Mouse (Mus musculus) midbrain, embryonic 11.5 days (tissue): Measurements from ENCODE around the gene Uqcrc2. TPM values are rescaled to one million over a fixed set of nuclear protein-coding genes. Genes with fewer than 3 reads are reported as not detected.
A peak's percentile ranks its signal among the peaks of the same experiment; 100 is the strongest.

Experiments used
- ATAC-seq: fragments of 200-750 bp; cut with Nextera tagmentation; 2 replicates; pipeline ENCODE4 v1.8.0; 2017; ENCODE audit warnings: moderate TSS enrichment, moderate library complexity; ENCODE audit not compliant: low FRiP score
- DNase-seq: peaks from one replicate; pipeline ENCODE4 v3.0.0; 2015; ENCODE audit warnings: low spot score; ENCODE audit errors: missing footprints
- H3K27ac ChIP-seq: fragments of 300-500 bp; sonication (generic); 2 replicates; pipeline ENCODE4 v1.5.1; 2014; ENCODE audit warnings: low read depth, low read length
- H3K27me3 ChIP-seq: fragments of 300-500 bp; sonication (generic); 2 replicates; pipeline ENCODE4 v1.6.1; 2014; ENCODE audit warnings: mild to moderate bottlenecking, low read length, moderate library complexity, mixed read lengths; ENCODE audit not compliant: control insufficient read depth, insufficient read depth
- H3K36me3 ChIP-seq: fragments of 300-500 bp; sonication (generic); 2 replicates; pipeline ENCODE4 v1.6.1; 2014; ENCODE audit warnings: mild to moderate bottlenecking, low read length, moderate library complexity, mixed read lengths; ENCODE audit not compliant: control insufficient read depth, insufficient read depth
- H3K4me1 ChIP-seq: fragments of 300-500 bp; sonication (generic); 2 replicates; pipeline ENCODE4 v1.6.1; 2014; ENCODE audit warnings: low read length; ENCODE audit not compliant: control insufficient read depth, insufficient read depth
- H3K4me2 ChIP-seq: fragments of 300-500 bp; sonication (generic); 2 replicates; pipeline ENCODE4 v1.6.1; 2014; ENCODE audit warnings: mild to moderate bottlenecking, moderate library complexity
- H3K4me3 ChIP-seq: fragments of 300-500 bp; sonication (generic); 2 replicates; pipeline ENCODE4 v1.5.1; 2014; ENCODE audit warnings: low read depth, low read length
- H3K9ac ChIP-seq: fragments of 300-500 bp; sonication (generic); 2 replicates; pipeline ENCODE4 v1.6.1; 2014; ENCODE audit warnings: low read length
- H3K9me3 ChIP-seq: fragments of 300-500 bp; sonication (generic); 2 replicates; pipeline ENCODE4 v1.6.1; 2016; ENCODE audit warnings: low read length; ENCODE audit not compliant: control insufficient read depth
- WGBS: fragments of 180-500 bp; shearing (Covaris S2); extraction: QIAGEN DNeasy Blood & Tissue Kit; methylation state at CpG from one replicate; pipeline ENCODE4 v1.1.7; 2014; 5-methylcytosine and 5-hydroxymethylcytosine counted together
- polyA plus RNA-seq: library from polyadenylated mRNA; unstranded; fragments of >200 nt; fragmentation: Nextera tagmentation; extraction: Ambion mirVana; gene quantifications from 2 replicates; pipeline ENCODE4 v1.2.1, GENCODE M21; 2014

The Uqcrc2 gene
- polyA plus RNA-seq, 1 experiment from 2014 or later, result 201 TPM

DNA sequence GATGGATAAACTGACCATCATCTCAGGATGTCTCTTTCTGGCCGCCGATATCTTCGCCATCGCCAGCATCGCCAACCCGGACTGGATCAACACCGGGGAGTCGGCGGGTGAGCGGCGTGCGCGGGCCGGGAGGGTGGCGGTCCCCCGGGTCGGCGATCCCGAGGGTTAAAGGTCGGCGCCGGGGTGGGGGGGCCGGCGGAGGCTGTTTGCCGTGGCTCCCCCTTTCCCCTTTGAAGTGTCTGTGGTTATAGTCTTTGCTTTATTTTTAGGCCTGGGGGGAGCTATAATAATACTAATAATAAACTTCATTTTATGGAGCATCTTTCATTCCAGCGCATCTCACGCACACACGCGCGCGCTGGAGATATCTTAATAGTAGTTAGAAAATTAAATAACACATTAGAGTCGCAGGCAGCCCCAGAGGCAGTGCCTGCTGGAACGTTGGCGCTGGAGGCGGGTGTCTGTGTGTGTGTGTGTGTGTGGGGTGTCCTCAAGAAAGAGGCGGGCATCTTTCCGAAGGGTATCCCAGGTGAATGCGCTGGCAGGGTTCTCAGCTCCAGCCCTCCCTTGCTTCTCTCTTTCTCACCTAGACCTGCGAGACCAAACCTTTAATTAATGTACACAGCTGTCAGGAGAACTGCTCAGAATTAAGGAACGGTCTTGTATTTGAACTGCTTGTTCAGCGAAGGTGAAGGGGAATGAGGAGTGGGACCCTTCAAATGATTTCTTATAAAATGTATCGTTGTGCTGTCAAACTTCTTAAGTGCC is 43.0 kb downstream of the Uqcrc2 start:
- Histone ChIP-seq H3K36me3 (no peaks in the 10 kb centered on the region), H3K4me2 (peak overlapping the region; percentile 84), H3K27ac (peak overlapping the region; percentile 57), H3K4me3 (peak overlapping the region; percentile 91), H3K9me3 (no peaks in the 10 kb centered on the region), H3K9ac (peak overlapping the region; percentile 95), H3K4me1 (peaks cover 17% of the 10 kb centered on the region), H3K27me3 (no peaks in the 10 kb centered on the region)
- WGBS, result 3% methylated on average over 42 of the region's 42 CpGs
- DNase-seq (peak; percentile 90), ATAC-seq (peak; percentile 45)

DNA sequence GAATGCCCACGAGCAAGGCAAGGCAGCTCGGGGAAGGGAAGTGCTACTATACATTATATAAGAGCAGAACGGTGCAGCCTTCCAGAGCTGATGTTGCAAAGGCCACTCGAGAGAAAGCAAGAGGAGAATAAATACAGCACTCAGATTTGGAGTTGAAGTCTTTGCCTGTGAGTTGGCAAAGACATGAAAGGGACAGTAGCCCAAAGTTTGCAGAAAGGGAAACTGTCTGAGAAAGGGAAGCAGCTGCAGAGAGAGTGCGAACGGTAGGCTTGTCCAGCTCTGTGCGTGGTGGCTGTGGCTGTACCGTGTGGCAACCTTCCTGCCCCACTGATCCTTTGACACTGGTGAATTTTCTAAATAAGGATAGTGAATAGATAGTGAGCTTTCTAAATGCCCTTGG is 44.0 kb downstream of the Uqcrc2 start:
- ATAC-seq, result no peak
- Histone ChIP-seq H3K9me3 (no peaks in the 10 kb centered on the region), H3K9ac (peak overlapping the region; percentile 24; the same call in 1 of the 2 replicates), H3K36me3 (no peaks in the 10 kb centered on the region), H3K4me2 (peak overlapping the region; percentile 84), H3K27ac (no peak overlapping the region), H3K4me3 (peak overlapping the region; percentile 91), H3K4me1 (peaks cover 17% of the 10 kb centered on the region), H3K27me3 (no peaks in the 10 kb centered on the region)
- peak; percentile 81 for DNase-seq
- 71% methylated on average over 8 of the region's 8 CpGs for WGBS

DNA sequence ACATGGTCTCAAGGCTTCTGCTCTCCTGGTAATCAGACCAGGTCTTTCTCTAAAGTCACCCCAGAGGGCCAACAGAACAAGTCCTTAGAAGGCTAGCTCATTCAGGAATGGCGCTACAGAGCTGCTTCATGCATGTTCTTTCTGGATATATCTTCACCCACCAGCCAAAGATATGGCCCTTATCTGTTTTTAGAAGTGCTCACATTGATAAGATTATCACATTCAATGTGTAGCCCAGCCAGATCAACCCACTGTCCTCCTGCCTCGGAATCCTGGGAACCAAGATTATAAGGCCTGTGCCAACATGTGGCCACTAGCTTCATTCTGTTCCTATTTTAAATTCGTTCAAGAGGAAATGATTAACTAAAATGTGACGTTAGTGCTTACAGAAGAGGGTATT is 47.0 kb downstream of the Uqcrc2 start:
- Histone ChIP-seq H3K4me3 (no peak overlapping the region), H3K36me3 (no peaks in the 10 kb centered on the region), H3K27ac (no peak overlapping the region), H3K4me2 (no peak overlapping the region), H3K9me3 (no peaks in the 10 kb centered on the region), H3K4me1 (peaks cover 11% of the 10 kb centered on the region), H3K9ac (no peak overlapping the region), H3K27me3 (no peaks in the 10 kb centered on the region)
- no peak for ATAC-seq
- peak; percentile 12 for DNase-seq
- WGBS, result 84% methylated on average over 4 of the region's 4 CpGs

DNA sequence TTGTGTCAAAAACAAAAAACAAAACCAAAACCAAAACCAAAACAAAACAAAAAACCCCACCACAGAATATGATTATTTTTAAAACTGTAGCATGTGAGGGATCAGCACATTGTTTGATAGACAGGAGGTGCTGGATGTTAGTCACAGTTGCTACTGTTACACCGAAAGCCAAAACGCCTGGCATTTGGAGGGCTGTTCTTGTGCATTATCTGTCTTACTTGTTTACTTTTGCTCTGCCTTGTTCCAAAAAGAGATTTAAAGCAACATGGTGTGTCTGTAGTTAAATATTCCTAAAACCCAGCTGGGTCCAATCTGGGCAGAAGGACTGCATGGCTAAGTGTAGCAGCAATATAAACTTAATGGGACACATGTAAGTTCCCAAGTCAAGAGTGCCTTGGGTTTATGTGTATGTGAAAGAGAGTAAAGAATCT is 49.8 kb downstream of the Uqcrc2 start:
- 90% methylated on average over 2 of the region's 2 CpGs for WGBS
- peak; percentile 17 for DNase-seq
- no peaks in the 10 kb centered on the region for H3K27me3 ChIP-seq
- no peaks in the 10 kb centered on the region for H3K9me3 ChIP-seq
- H3K4me3 ChIP-seq, result no peak overlapping the region
- H3K4me2 ChIP-seq, result no peak overlapping the region
- no peaks in the 10 kb centered on the region for H3K4me1 ChIP-seq
- H3K27ac ChIP-seq, result no peak overlapping the region
- H3K36me3 ChIP-seq, result no peaks in the 10 kb centered on the region
- H3K9ac ChIP-seq, result no peak overlapping the region
- no peak for ATAC-seq

DNA sequence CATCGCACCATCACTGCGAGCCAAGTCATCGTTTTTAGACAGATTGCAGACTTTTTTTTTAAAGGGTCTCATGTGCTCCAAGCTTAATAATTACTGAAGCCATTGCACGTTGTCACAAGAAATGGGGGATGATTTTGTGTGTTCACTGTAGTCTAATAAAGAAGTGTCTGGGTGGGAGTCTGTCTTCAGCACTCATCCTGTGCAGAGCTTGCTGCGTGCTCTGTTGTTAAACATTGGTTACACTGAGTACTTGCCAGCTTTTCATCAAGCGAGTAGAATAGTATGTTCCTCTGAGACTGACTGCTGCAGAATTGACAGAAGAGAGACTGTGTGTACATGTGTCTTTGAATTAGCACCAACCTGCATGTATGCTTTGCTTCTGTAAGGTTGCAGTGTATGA is 50.3 kb downstream of the Uqcrc2 start:
- H3K4me1 ChIP-seq, result no peaks in the 10 kb centered on the region
- DNase-seq (peak; percentile 35), ATAC-seq (no peak)
- H3K27me3 ChIP-seq, result no peaks in the 10 kb centered on the region
- no peaks in the 10 kb centered on the region for H3K36me3 ChIP-seq
- H3K27ac ChIP-seq, result no peak overlapping the region
- no peak overlapping the region for H3K9ac ChIP-seq
- 91% methylated on average over 6 of the region's 6 CpGs for WGBS
- no peak overlapping the region for H3K4me3 ChIP-seq
- no peak overlapping the region for H3K4me2 ChIP-seq
- no peaks in the 10 kb centered on the region for H3K9me3 ChIP-seq

DNA sequence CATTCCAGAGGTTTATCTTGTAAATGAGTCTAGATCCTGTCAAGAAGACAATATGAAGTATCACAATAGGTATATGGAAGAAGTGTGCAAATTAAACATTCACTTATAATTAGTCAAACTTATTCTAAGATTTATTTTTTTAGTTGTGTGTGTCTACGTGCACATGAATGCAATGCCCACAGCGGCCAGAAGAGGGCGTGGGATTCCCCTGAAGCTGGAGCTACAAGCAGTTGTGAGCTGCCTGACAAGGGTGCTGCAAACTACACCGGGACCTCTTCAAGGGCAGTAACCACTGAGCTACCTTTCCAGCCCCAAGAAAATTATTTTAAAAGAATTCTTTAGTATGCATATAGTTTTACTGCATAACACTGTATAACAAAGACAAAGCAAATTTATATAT is 55.7 kb downstream of the Uqcrc2 start:
- Histone ChIP-seq H3K4me1 (no peaks in the 10 kb centered on the region), H3K9me3 (no peaks in the 10 kb centered on the region), H3K4me3 (no peak overlapping the region), H3K36me3 (0 out of 2 replicates have a peak, but pooled peaks cover 2% of the 10 kb centered on the region), H3K4me2 (no peak overlapping the region), H3K27me3 (no peaks in the 10 kb centered on the region), H3K27ac (no peak overlapping the region), H3K9ac (no peak overlapping the region)
- 65% methylated on average over 4 of the region's 4 CpGs for WGBS
- DNase-seq, result no peak
- no peak for ATAC-seq

DNA sequence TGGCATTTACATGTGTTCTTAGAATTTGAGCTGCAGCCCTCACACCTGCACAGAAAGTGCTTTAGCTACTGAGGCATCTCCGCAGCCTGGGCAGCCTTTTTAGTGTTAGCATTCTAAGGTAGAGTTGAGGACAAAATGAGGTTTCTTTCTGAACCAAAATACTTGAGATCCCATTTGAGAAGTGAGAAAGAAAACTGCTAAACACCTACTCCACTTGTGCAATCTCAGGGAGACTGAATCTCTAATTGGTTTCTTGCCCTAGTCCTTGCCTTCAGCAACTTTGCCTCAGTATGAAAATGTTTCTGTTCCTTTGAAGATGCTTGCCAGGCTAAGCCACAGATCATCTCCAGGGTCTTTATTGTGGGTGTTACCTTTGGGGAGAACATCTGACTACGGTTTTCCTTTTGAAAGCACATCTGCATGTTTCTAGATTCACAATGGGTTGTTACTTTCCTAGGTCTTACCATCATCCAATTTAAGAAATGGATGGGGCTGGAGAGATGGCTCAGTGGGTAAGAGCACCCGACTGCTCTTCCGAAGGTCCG is 58.9 kb downstream of the Uqcrc2 start:
- WGBS, result 96% methylated on average over 5 of the region's 5 CpGs
- Histone ChIP-seq H3K4me2 (no peak overlapping the region), H3K36me3 (0 out of 2 replicates have a peak, but pooled peaks cover 2% of the 10 kb centered on the region), H3K4me3 (no peak overlapping the region), H3K4me1 (no peaks in the 10 kb centered on the region), H3K9me3 (no peaks in the 10 kb centered on the region), H3K27me3 (no peaks in the 10 kb centered on the region), H3K9ac (no peak overlapping the region), H3K27ac (no peak overlapping the region)
- no peak for ATAC-seq
- no peak for DNase-seq

DNA sequence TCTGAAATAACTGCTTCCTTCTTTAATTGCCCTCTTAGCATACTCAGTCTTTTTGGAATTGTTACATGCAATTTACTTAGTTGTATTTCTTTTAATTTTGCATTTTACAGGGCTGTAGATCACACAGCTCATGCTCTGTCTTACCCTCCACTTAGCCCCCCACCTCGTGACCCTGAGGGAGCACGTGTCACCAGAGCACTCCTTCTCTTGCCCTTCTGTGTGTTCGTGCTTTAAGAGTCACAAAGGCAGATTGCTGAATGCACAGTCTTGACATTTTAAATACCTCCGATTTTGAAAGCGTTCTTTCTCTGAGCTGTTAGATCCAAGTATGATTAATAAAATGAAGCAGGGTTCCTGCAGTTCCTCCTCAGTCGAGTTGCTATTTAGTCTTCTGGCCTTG is 60.2 kb downstream of the Uqcrc2 start:
- no peak overlapping the region for H3K27ac ChIP-seq
- no peak overlapping the region for H3K9ac ChIP-seq
- H3K4me1 ChIP-seq, result no peaks in the 10 kb centered on the region
- H3K4me3 ChIP-seq, result no peak overlapping the region
- WGBS, result 36% methylated on average over 6 of the region's 6 CpGs
- DNase-seq (no peak), ATAC-seq (no peak)
- 0 out of 2 replicates have a peak, but pooled peaks cover 2% of the 10 kb centered on the region for H3K36me3 ChIP-seq
- H3K4me2 ChIP-seq, result no peak overlapping the region
- no peaks in the 10 kb centered on the region for H3K27me3 ChIP-seq
- H3K9me3 ChIP-seq, result no peaks in the 10 kb centered on the region

DNA sequence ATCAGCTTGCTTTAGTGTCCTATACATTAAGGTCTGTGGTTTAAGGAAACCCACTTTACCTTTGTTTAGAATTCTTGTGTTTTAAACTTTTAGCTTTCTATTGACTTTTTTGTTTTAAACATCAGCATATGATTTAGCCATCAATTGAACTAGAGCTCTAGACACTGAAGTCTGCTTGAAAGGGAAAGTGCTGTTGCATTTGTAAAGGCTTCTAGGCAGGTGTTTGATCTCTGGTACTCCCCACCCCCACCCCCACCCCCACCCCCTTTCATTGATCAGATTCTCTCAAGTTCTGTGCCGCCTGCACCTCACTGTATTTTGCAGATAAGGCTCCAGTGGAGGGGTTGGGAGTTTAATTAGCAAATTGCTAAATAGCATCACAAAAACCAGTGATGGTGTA is 60.7 kb downstream of the Uqcrc2 start:
- Histone ChIP-seq H3K27me3 (no peaks in the 10 kb centered on the region), H3K9ac (no peak overlapping the region), H3K36me3 (0 out of 2 replicates have a peak, but pooled peaks cover 2% of the 10 kb centered on the region), H3K4me3 (no peak overlapping the region), H3K9me3 (no peaks in the 10 kb centered on the region), H3K4me1 (no peaks in the 10 kb centered on the region), H3K4me2 (no peak overlapping the region), H3K27ac (no peak overlapping the region)
- DNase-seq, result no peak
- WGBS, result 50% methylated on average over 1 of the region's 1 CpGs
- no peak for ATAC-seq
